12 mouse cellular contexts compared by ENCODE assay signal in genomic region chr16:97009116-97010055, GRCm38 (mm10).
DNase-seq lines count a peak whose midpoint lies in the region; ATAC-seq and TF ChIP-seq lines count a peak whose summit lies in the region.
"Had no signal": no experiment of that assay in that cellular context is flagged by ENCODE, and none has a peak within 500 bp of the region (broad histone marks: within the 10 kb centered on the region; RNA-seq: fewer than 3 reads in every experiment).

No protein-coding gene starts in this region.

- TF ChIP-seq CTCF in brain, embryonic 14.5 days (IDR thresholded peaks at IDR 0.05; ENCODE audit: borderline replicate concordance, extremely low read depth, insufficient read depth, insufficient read length): no peak
- TF ChIP-seq CTCF in layer of hippocampus, adult 2 months (conservative IDR thresholded peaks at IDR 0.05): no peak

- TF ChIP-seq POLR2A in brain, embryonic 14.5 days (IDR thresholded peaks at IDR 0.05; ENCODE audit: borderline replicate concordance, extremely low read depth, insufficient read depth, insufficient read length, poor library complexity, severe bottlenecking): no peak

- ATAC-seq in forebrain, embryonic 14.5 days: peak; percentile 47; the same call in 1 of the 2 replicates
- ATAC-seq in midbrain, embryonic 12.5 days (ENCODE audit: low FRiP score, low read depth): peak; percentile 59; the same call in 1 of the 2 replicates
- ATAC-seq in intestine, embryonic 15.5 days: no peak

- DNase-seq in brain, embryonic 14.5 days (ENCODE audit: low read depth): peak; percentile 76
- peak; percentile 54 for DNase-seq in forebrain, embryonic 14.5 days (ENCODE audit: low spot score)
- peak; percentile 31 to 55 for DNase-seq in layer of hippocampus, adult 2 months (ENCODE audit: low spot score in 2 of 2)
- DNase-seq in adrenal gland, adult 2 months: no peak
- no peak for DNase-seq in kidney, postnatal 14 days
- DNase-seq: adrenal gland, postnatal 14 days; lung, adult 18-20 months had no signal

- H3K4me2 ChIP-seq in forebrain, embryonic 14.5 days (ENCODE audit: low read length): no peak overlapping the region
- no peak overlapping the region for H3K4me2 ChIP-seq in midbrain, embryonic 12.5 days (replicated peaks)
- no peak overlapping the region for H3K4me2 ChIP-seq in intestine, embryonic 15.5 days (replicated peaks)
- H3K4me2 ChIP-seq: heart, embryonic 15.5 days; kidney, embryonic 15.5 days had no signal

- no peaks in the 10 kb centered on the region for H3K36me3 ChIP-seq in forebrain, embryonic 14.5 days (ENCODE audit: control insufficient read depth, insufficient read depth, low read length)
- H3K36me3 ChIP-seq in midbrain, embryonic 12.5 days: no peaks in the 10 kb centered on the region
- H3K36me3 ChIP-seq in intestine, embryonic 15.5 days: no peaks in the 10 kb centered on the region
- H3K36me3 ChIP-seq: heart, embryonic 15.5 days; kidney, embryonic 15.5 days had no signal

- H3K27me3 ChIP-seq in forebrain, embryonic 14.5 days (replicated peaks; ENCODE audit: control insufficient read depth, insufficient read depth, low read length): no peaks in the 10 kb centered on the region
- H3K27me3 ChIP-seq in midbrain, embryonic 12.5 days: no peaks in the 10 kb centered on the region
- H3K27me3 ChIP-seq in intestine, embryonic 15.5 days (replicated peaks): no peaks in the 10 kb centered on the region
- H3K27me3 ChIP-seq: heart, embryonic 15.5 days; kidney, embryonic 15.5 days had no signal

- H3K4me1 ChIP-seq in forebrain, embryonic 14.5 days (ENCODE audit: control insufficient read depth, insufficient read depth, low read length): peaks cover 30% of the 10 kb centered on the region
- H3K4me1 ChIP-seq in midbrain, embryonic 12.5 days: peaks cover 36% of the 10 kb centered on the region
- H3K4me1 ChIP-seq in intestine, embryonic 15.5 days (replicated peaks): no peaks in the 10 kb centered on the region
- H3K4me1 ChIP-seq: kidney, embryonic 15.5 days had no signal

- 22% methylated on average over 4 of the region's 4 CpGs for WGBS in forebrain, embryonic 14.5 days
- WGBS in midbrain, embryonic 12.5 days: 54% methylated on average over 4 of the region's 4 CpGs
- WGBS in intestine, embryonic 15.5 days: 50% methylated on average over 4 of the region's 4 CpGs

- no peaks in the 10 kb centered on the region for H3K9me3 ChIP-seq in forebrain, embryonic 14.5 days (replicated peaks; ENCODE audit: control insufficient read depth, low read length)
- H3K9me3 ChIP-seq in midbrain, embryonic 12.5 days: no peaks in the 10 kb centered on the region
- no peaks in the 10 kb centered on the region for H3K9me3 ChIP-seq in intestine, embryonic 15.5 days
- H3K9me3 ChIP-seq: heart, embryonic 15.5 days; kidney, embryonic 15.5 days had no signal

- H3K27ac ChIP-seq in forebrain, embryonic 14.5 days (ENCODE audit: low read depth, low read length): peak overlapping the region; percentile 57; the same call in 1 of the 2 replicates
- H3K27ac ChIP-seq in layer of hippocampus, adult 2 months: peak overlapping the region; percentile 53; the same call in 1 of the 2 replicates
- peak overlapping the region; percentile 77 for H3K27ac ChIP-seq in midbrain, embryonic 12.5 days (replicated peaks)
- H3K27ac ChIP-seq in intestine, embryonic 15.5 days: no peak overlapping the region
- H3K27ac ChIP-seq: heart, embryonic 15.5 days; kidney, embryonic 15.5 days had no signal

- H3K4me3 ChIP-seq in forebrain, embryonic 14.5 days (ENCODE audit: low read depth, low read length): no peak overlapping the region
- H3K4me3 ChIP-seq in layer of hippocampus, adult 2 months: no peak overlapping the region
- H3K4me3 ChIP-seq in midbrain, embryonic 12.5 days: no peak overlapping the region
- H3K4me3 ChIP-seq in intestine, embryonic 15.5 days (replicated peaks): no peak overlapping the region
- H3K4me3 ChIP-seq: heart, embryonic 15.5 days; kidney, embryonic 15.5 days; myocyte had no signal

- H3K9ac ChIP-seq in forebrain, embryonic 14.5 days (ENCODE audit: low read length): peak overlapping the region; percentile 10; the same call in 1 of the 2 replicates
- no peak overlapping the region for H3K9ac ChIP-seq in midbrain, embryonic 12.5 days (replicated peaks)
- H3K9ac ChIP-seq in intestine, embryonic 15.5 days: no peak overlapping the region
- H3K9ac ChIP-seq: heart, embryonic 15.5 days; kidney, embryonic 15.5 days had no signal

Comparison
In these comparisons a context has a peak if more than half of its experiments do, and no peak if none do; other contexts are left out.
1. DNase-seq: peak in brain, embryonic 14.5 days (single experiment), forebrain, embryonic 14.5 days (single experiment) and layer of hippocampus, adult 2 months (2 of 2); none in adrenal gland, adult 2 months (single experiment) and kidney, postnatal 14 days (single experiment).